Mouse (Mus musculus): Measurements from ENCODE around the gene Arl8a. TPM values are rescaled to one million over a fixed set of nuclear protein-coding genes. Genes with fewer than 3 reads are reported as not detected.
"Not testable (repeated sequence)": the region's sequence is repeated elsewhere in the genome, so short reads cannot be mapped to it uniquely, and the experiment has no call there.

The Arl8a gene
- polyA plus RNA-seq, 1 experiment from 2014 or later = 285 TPM

GRCm38 (mm10) chr1:135177724-135178123 is 31.1 kb downstream of the Arl8a start:
- no peaks in the 10 kb centered on the region for H3K9me3 ChIP-seq
- no peak overlapping the region for H3K4me2 ChIP-seq
- H3K4me1 ChIP-seq (replicated peaks) = 0 out of 2 replicates have a peak, but pooled peaks cover 5% of the 10 kb centered on the region
- 94% methylated on average over 3 of the region's 3 CpGs for WGBS
- no peak overlapping the region for H3K4me3 ChIP-seq
- H3K27me3 ChIP-seq = no peaks in the 10 kb centered on the region
- no peak for ATAC-seq (ENCODE audit: low FRiP score)
- H3K27ac ChIP-seq = no peak overlapping the region
- H3K36me3 ChIP-seq = no peaks in the 10 kb centered on the region
- H3K9ac ChIP-seq = no peak overlapping the region

- H3K36me3 ChIP-seq = no peaks in the 10 kb centered on the region
- no peak overlapping the region for H3K27ac ChIP-seq
- H3K9ac ChIP-seq = no peak overlapping the region
- H3K4me3 ChIP-seq = no peak overlapping the region
- no peaks in the 10 kb centered on the region for H3K9me3 ChIP-seq
- no peak for ATAC-seq (ENCODE audit: low FRiP score)
- H3K4me2 ChIP-seq = no peak overlapping the region
- 0 out of 2 replicates have a peak, but pooled peaks cover 5% of the 10 kb centered on the region for H3K4me1 ChIP-seq (replicated peaks)
- WGBS = 90% methylated on average over 7 of the region's 7 CpGs
- no peaks in the 10 kb centered on the region for H3K27me3 ChIP-seq
These were observed 32.2 kb downstream of the Arl8a start for GRCm38 (mm10) chr1:135178863-135179262.

- H3K9ac ChIP-seq = no peak overlapping the region
- H3K36me3 ChIP-seq = no peaks in the 10 kb centered on the region
- 0 out of 2 replicates have a peak, but pooled peaks cover 5% of the 10 kb centered on the region for H3K4me1 ChIP-seq (replicated peaks)
- H3K27me3 ChIP-seq = no peaks in the 10 kb centered on the region
- no peak for ATAC-seq (ENCODE audit: low FRiP score)
- no peak overlapping the region for H3K4me3 ChIP-seq
- 89% methylated on average over 10 of the region's 10 CpGs for WGBS
- no peak overlapping the region for H3K27ac ChIP-seq
- no peaks in the 10 kb centered on the region for H3K9me3 ChIP-seq
- H3K4me2 ChIP-seq = no peak overlapping the region
These were observed 34.2 kb downstream of the Arl8a start for GRCm38 (mm10) chr1:135180830-135181229.

- H3K27me3 ChIP-seq = no peaks in the 10 kb centered on the region
- H3K4me1 ChIP-seq (replicated peaks) = 0 out of 2 replicates have a peak, but pooled peaks cover 5% of the 10 kb centered on the region
- no peaks in the 10 kb centered on the region for H3K36me3 ChIP-seq
- no peak for ATAC-seq (ENCODE audit: low FRiP score)
- H3K4me2 ChIP-seq = no peak overlapping the region
- no peaks in the 10 kb centered on the region for H3K9me3 ChIP-seq
- no peak overlapping the region for H3K4me3 ChIP-seq
- H3K27ac ChIP-seq = no peak overlapping the region
- no peak overlapping the region for H3K9ac ChIP-seq
- WGBS = 81% methylated on average over 4 of the region's 4 CpGs
These were observed 34.7 kb downstream of the Arl8a start for GRCm38 (mm10) chr1:135181275-135181674.

GRCm38 (mm10) chr1:135181880-135182623 is 35.4 kb downstream of the Arl8a start:
- WGBS = 81% methylated on average over 8 of the region's 8 CpGs
- Histone ChIP-seq H3K4me1 (replicated peaks) (0 out of 2 replicates have a peak, but pooled peaks cover 5% of the 10 kb centered on the region), H3K36me3 (no peaks in the 10 kb centered on the region), H3K27ac (no peak overlapping the region), H3K4me3 (no peak overlapping the region), H3K9ac (no peak overlapping the region), H3K9me3 (no peaks in the 10 kb centered on the region), H3K4me2 (no peak overlapping the region), H3K27me3 (no peaks in the 10 kb centered on the region)
- ATAC-seq (ENCODE audit: low FRiP score) = no peak

GRCm38 (mm10) chr1:135182975-135183374 is 36.4 kb downstream of the Arl8a start:
- H3K4me1 ChIP-seq (replicated peaks) = peaks cover 5% of the 10 kb centered on the region; the same call in 1 of the 2 replicates
- no peak overlapping the region for H3K9ac ChIP-seq
- H3K27me3 ChIP-seq = no peaks in the 10 kb centered on the region
- ATAC-seq (ENCODE audit: low FRiP score) = no peak
- no peaks in the 10 kb centered on the region for H3K9me3 ChIP-seq
- no peak overlapping the region for H3K4me3 ChIP-seq
- H3K36me3 ChIP-seq = no peaks in the 10 kb centered on the region
- H3K27ac ChIP-seq = no peak overlapping the region
- 62% methylated on average over 3 of the region's 3 CpGs for WGBS
- no peak overlapping the region for H3K4me2 ChIP-seq

- H3K9ac ChIP-seq = no peak overlapping the region
- WGBS = 67% methylated on average over 3 of the region's 4 CpGs
These were observed 36.8 kb downstream of the Arl8a start for GRCm38 (mm10) chr1:135183448-135183847.

GRCm38 (mm10) chr1:135183941-135184570 is 37.4 kb downstream of the Arl8a start:
- Histone ChIP-seq H3K9me3 (no peaks in the 10 kb centered on the region), H3K36me3 (no peaks in the 10 kb centered on the region), H3K4me2 (no peak overlapping the region), H3K4me3 (no peak overlapping the region), H3K9ac (no peak overlapping the region), H3K4me1 (replicated peaks) (peaks cover 5% of the 10 kb centered on the region; the same call in 1 of the 2 replicates), H3K27me3 (no peaks in the 10 kb centered on the region), H3K27ac (no peak overlapping the region)
- 71% methylated on average over 11 of the region's 11 CpGs for WGBS
- no peak for ATAC-seq (ENCODE audit: low FRiP score)

More at GRCm38 (mm10) chr1:135183448-135183847, 36.8 kb downstream of the Arl8a start:
- Histone ChIP-seq H3K9me3 (no peaks in the 10 kb centered on the region), H3K27me3 (no peaks in the 10 kb centered on the region), H3K27ac (no peak overlapping the region), H3K36me3 (no peaks in the 10 kb centered on the region), H3K4me1 (replicated peaks) (peaks cover 5% of the 10 kb centered on the region; the same call in 1 of the 2 replicates), H3K4me2 (no peak overlapping the region), H3K4me3 (no peak overlapping the region)
- no peak for ATAC-seq (ENCODE audit: low FRiP score)

- peaks cover 5% of the 10 kb centered on the region; the same call in 1 of the 2 replicates for H3K4me1 ChIP-seq (replicated peaks)
- 27% methylated on average over 5 of the region's 5 CpGs for WGBS
- no peaks in the 10 kb centered on the region for H3K9me3 ChIP-seq
- no peak overlapping the region for H3K9ac ChIP-seq
- H3K27ac ChIP-seq = no peak overlapping the region
- no peak overlapping the region for H3K4me2 ChIP-seq
- no peak overlapping the region for H3K4me3 ChIP-seq
- H3K27me3 ChIP-seq = no peaks in the 10 kb centered on the region
- no peak for ATAC-seq (ENCODE audit: low FRiP score)
- no peaks in the 10 kb centered on the region for H3K36me3 ChIP-seq
These were observed 39.3 kb downstream of the Arl8a start for GRCm38 (mm10) chr1:135185936-135186335.

GRCm38 (mm10) chr1:135186427-135186826 is 39.8 kb downstream of the Arl8a start:
- WGBS = 31% methylated on average over 8 of the region's 8 CpGs
- Histone ChIP-seq H3K36me3 (no peaks in the 10 kb centered on the region), H3K4me3 (no peak overlapping the region), H3K27ac (no peak overlapping the region), H3K27me3 (no peaks in the 10 kb centered on the region), H3K4me2 (no peak overlapping the region), H3K4me1 (replicated peaks) (peaks cover 5% of the 10 kb centered on the region; the same call in 1 of the 2 replicates), H3K9me3 (no peaks in the 10 kb centered on the region), H3K9ac (no peak overlapping the region)
- ATAC-seq (ENCODE audit: low FRiP score) = no peak

- ATAC-seq (ENCODE audit: low FRiP score); H3K9ac ChIP-seq; H3K9me3 ChIP-seq; H3K4me3 ChIP-seq; H3K4me2 ChIP-seq; H3K27ac ChIP-seq; H3K36me3 ChIP-seq; H3K4me1 ChIP-seq (replicated peaks); H3K27me3 ChIP-seq: not testable (repeated sequence)
- 56% methylated on average over 2 of the region's 2 CpGs for WGBS
These were observed 40.4 kb downstream of the Arl8a start for GRCm38 (mm10) chr1:135187016-135187415.

- no peaks in the 10 kb centered on the region; the same call in 1 of the 2 replicates for H3K4me1 ChIP-seq (replicated peaks)
- H3K4me2 ChIP-seq = no peak overlapping the region
- no peak overlapping the region for H3K9ac ChIP-seq
- no peaks in the 10 kb centered on the region for H3K27me3 ChIP-seq
- WGBS = 18% methylated on average over 3 of the region's 3 CpGs
- H3K9me3 ChIP-seq = no peaks in the 10 kb centered on the region
- H3K27ac ChIP-seq = no peak overlapping the region
- no peak for ATAC-seq (ENCODE audit: low FRiP score)
- H3K36me3 ChIP-seq = no peaks in the 10 kb centered on the region
- H3K4me3 ChIP-seq = no peak overlapping the region
These were observed 41.6 kb downstream of the Arl8a start for GRCm38 (mm10) chr1:135188197-135188596.

All from hindbrain, embryonic 13.5 days (tissue).